Mouse (Mus musculus): ENCODE data around the gene P2rx1. TPM values are rescaled to one million over a fixed set of nuclear protein-coding genes. Genes with fewer than 3 reads are reported as not detected.

The P2rx1 gene
- polyA plus RNA-seq, 1 experiment from 2014 or later = 8.7 TPM

DNA sequence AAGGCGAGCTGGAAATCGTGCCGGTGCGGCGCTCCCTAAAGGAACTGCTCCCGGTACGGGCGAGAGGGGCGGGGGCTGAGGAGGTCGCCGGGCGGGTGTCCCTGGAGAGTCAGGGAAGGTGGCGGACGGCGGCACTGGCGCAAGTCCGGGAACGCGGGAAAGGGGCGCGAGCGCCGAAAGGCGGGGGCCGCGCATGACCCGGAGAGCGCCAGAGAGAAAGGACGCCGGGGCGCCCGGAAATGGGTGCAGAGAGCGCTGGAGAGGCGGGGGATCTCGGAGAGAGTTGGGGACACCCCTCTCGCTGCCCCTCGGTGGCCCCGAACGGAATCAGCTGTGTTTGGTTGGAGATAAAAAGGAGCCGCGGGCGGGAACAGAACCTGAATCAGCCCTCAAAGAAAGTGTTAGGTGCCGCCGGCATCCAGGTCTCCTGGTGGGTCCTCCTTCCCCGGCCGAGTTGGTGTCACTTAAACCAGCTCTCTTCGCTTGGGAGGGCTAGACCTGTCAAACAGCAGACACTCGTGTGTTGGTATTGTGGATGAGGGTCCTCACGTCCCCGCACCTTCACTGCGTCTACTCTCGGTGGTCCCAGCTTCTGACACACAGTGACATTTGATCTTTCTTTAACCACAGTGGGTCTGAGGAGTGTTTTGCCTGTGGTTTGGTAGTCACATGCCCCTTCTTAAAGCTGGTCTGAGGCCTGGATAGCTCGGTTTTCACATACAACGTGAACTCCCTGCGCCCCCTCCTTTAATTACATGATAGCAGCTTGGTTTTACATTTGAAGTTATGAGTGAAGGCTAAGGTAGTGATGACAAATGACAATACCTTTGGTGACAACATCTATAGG is 49.4 kb downstream of the P2rx1 start:
- peak overlapping the region; percentile 80 for H3K4me2 ChIP-seq
- ATAC-seq (ENCODE audit: low read depth) (peak; percentile 69), DNase-seq (peak; percentile 69)
- peak overlapping the region; percentile 83 for H3K27ac ChIP-seq
- 2% methylated on average over 55 of the region's 55 CpGs for WGBS (ENCODE audit: insufficient replicate concordance)
- no peaks in the 10 kb centered on the region for H3K27me3 ChIP-seq
- H3K9me3 ChIP-seq (replicated peaks) = no peaks in the 10 kb centered on the region
- H3K4me1 ChIP-seq (replicated peaks) = peaks cover 24% of the 10 kb centered on the region
- peak overlapping the region; percentile 92 for H3K4me3 ChIP-seq (replicated peaks)
- H3K9ac ChIP-seq = peak overlapping the region; percentile 97
- H3K36me3 ChIP-seq = peaks cover 34% of the 10 kb centered on the region

DNA sequence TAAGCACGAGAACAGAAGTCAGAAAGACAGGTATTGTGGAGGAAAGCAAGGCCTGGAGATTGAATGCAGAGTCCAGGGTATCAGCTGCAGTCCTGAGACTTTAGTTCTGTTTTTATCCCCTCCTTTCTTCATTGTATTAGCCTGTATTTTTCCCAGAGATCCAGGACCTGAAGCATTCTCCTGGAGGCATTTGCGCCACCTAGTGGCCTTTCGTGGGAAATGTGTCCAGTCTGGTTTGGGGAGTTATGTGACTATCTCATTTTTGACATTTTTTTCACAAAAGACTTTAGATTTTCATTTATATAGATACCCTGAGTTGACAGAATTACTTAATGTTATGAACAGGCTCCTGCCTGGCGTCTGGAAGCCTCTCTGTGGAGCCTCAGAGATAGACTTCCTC is 50.4 kb downstream of the P2rx1 start:
- peaks cover 24% of the 10 kb centered on the region for H3K4me1 ChIP-seq (replicated peaks)
- no peak for ATAC-seq (ENCODE audit: low read depth)
- peak overlapping the region; percentile 92 for H3K4me3 ChIP-seq (replicated peaks)
- DNase-seq = peak; percentile 59
- H3K4me2 ChIP-seq = peak overlapping the region; percentile 80
- H3K27ac ChIP-seq = peak overlapping the region; percentile 83
- WGBS (ENCODE audit: insufficient replicate concordance) = 5% methylated on average over 4 of the region's 4 CpGs
- peaks cover 45% of the 10 kb centered on the region for H3K36me3 ChIP-seq
- H3K27me3 ChIP-seq = no peaks in the 10 kb centered on the region
- H3K9me3 ChIP-seq (replicated peaks) = no peaks in the 10 kb centered on the region
- peak overlapping the region; percentile 97 for H3K9ac ChIP-seq

- Histone ChIP-seq H3K9ac (no peak overlapping the region), H3K36me3 (peaks cover 78% of the 10 kb centered on the region), H3K27me3 (no peaks in the 10 kb centered on the region), H3K27ac (no peak overlapping the region), H3K9me3 (replicated peaks) (no peaks in the 10 kb centered on the region), H3K4me3 (replicated peaks) (no peak overlapping the region), H3K4me1 (replicated peaks) (peaks cover 41% of the 10 kb centered on the region), H3K4me2 (no peak overlapping the region)
- no peak for ATAC-seq (ENCODE audit: low read depth)
- 33% methylated on average over 1 of the region's 1 CpGs for WGBS (ENCODE audit: insufficient replicate concordance)
- DNase-seq = no peak
Measured at GRCm38 (mm10) chr11:73052795-73053194, 53.9 kb downstream of the P2rx1 start.

DNA sequence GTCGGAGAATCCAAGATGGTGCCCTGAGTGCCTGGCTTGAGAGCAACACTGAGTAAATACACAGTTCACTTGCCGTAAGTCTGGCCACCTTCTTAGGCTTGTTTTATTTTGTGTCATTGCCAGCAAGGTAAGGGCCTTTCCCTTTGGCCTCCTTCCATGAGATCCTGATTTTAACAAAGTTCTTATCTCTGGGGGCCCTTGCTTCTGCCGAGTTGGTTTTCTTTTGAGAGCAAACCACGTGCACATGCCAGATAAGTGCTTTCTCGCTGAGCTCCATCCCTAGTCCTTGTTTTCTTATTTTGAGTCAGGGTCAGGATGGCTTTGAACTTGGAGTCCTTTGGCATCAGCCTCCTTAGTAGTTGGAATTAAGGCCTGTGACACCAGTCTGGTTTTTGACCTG is 58.8 kb downstream of the P2rx1 start:
- no peak overlapping the region for H3K27ac ChIP-seq
- H3K27me3 ChIP-seq = no peaks in the 10 kb centered on the region
- peaks cover 77% of the 10 kb centered on the region for H3K36me3 ChIP-seq
- no peak overlapping the region for H3K4me3 ChIP-seq (replicated peaks)
- 41% methylated on average over 5 of the region's 5 CpGs for whole genome bisulfite sequencing (ENCODE audit: insufficient replicate concordance)
- 0 out of 2 replicates have a peak, but pooled peaks have one; percentile 48 for ATAC-seq (ENCODE audit: low read depth)
- H3K9me3 ChIP-seq (replicated peaks) = no peaks in the 10 kb centered on the region
- H3K9ac ChIP-seq = no peak overlapping the region
- H3K4me1 ChIP-seq (replicated peaks) = peaks cover 32% of the 10 kb centered on the region
- DNase-seq = peak; percentile 18
- peak overlapping the region; percentile 25 for H3K4me2 ChIP-seq

- H3K4me2 ChIP-seq = no peak overlapping the region
- DNase-seq (no peak), ATAC-seq (ENCODE audit: low read depth) (no peak)
- peaks cover 66% of the 10 kb centered on the region for H3K36me3 ChIP-seq
- H3K9me3 ChIP-seq (replicated peaks) = no peaks in the 10 kb centered on the region
- H3K4me3 ChIP-seq (replicated peaks) = no peak overlapping the region
- H3K27me3 ChIP-seq = no peaks in the 10 kb centered on the region
- no peak overlapping the region for H3K27ac ChIP-seq
- 87% methylated on average over 3 of the region's 3 CpGs for WGBS (ENCODE audit: insufficient replicate concordance)
- H3K4me1 ChIP-seq (replicated peaks) = peaks cover 31% of the 10 kb centered on the region
- H3K9ac ChIP-seq = no peak overlapping the region
Measured at GRCm38 (mm10) chr11:73059630-73060029, 60.7 kb downstream of the P2rx1 start.

- Histone ChIP-seq H3K9me3 (replicated peaks) (no peaks in the 10 kb centered on the region), H3K4me3 (replicated peaks) (no peak overlapping the region), H3K36me3 (peaks cover 59% of the 10 kb centered on the region), H3K4me1 (replicated peaks) (peaks cover 23% of the 10 kb centered on the region), H3K4me2 (no peak overlapping the region), H3K27me3 (no peaks in the 10 kb centered on the region), H3K9ac (no peak overlapping the region), H3K27ac (no peak overlapping the region)
- ATAC-seq (ENCODE audit: low read depth) (no peak), DNase-seq (no peak)
- 89% methylated on average over 3 of the region's 3 CpGs for WGBS (ENCODE audit: insufficient replicate concordance)
Measured at GRCm38 (mm10) chr11:73061413-73061812, 62.5 kb downstream of the P2rx1 start.

Small RNAs within 50 kb of the gene (microRNA-seq; reads per million reads assigned to microRNA genes)
- not detected for gene Gm44467

Other genes starting within 250 kb of the P2rx1 start
- gene Cyb5d2, start 203.0 kb upstream of the P2rx1 start, polyA plus RNA-seq (2015; fragmentation: Nextera tagmentation; extraction: Ambion mirVana) = 4.1 and 4.8 TPM in 2 replicates
- gene Zzef1, start 202.9 kb upstream of the P2rx1 start, polyA plus RNA-seq (2015; fragmentation: Nextera tagmentation; extraction: Ambion mirVana) = 3.8 and 4.2 TPM in 2 replicates
- gene Atp2a3, start 37.9 kb upstream of the P2rx1 start, polyA plus RNA-seq (2015; fragmentation: Nextera tagmentation; extraction: Ambion mirVana) = 8.2 and 11.1 TPM in 2 replicates
- gene Camkk1, start 19.9 kb downstream of the P2rx1 start, polyA plus RNA-seq (2015; fragmentation: Nextera tagmentation; extraction: Ambion mirVana) = 0.79 and 0.90 TPM in 2 replicates
- gene Ncbp3, start 48.7 kb downstream of the P2rx1 start, polyA plus RNA-seq (2015; fragmentation: Nextera tagmentation; extraction: Ambion mirVana) = 5.7 and 6.2 TPM in 2 replicates
- gene Itgae, start 91.5 kb downstream of the P2rx1 start, polyA plus RNA-seq (2015; fragmentation: Nextera tagmentation; extraction: Ambion mirVana) = 0.12 TPM in 2 replicates
- 13.8 and 15.6 TPM in 2 replicates for gene Haspin, start 139.2 kb downstream of the P2rx1 start, polyA plus RNA-seq (2015; fragmentation: Nextera tagmentation; extraction: Ambion mirVana)
- gene P2rx5, start 161.3 kb downstream of the P2rx1 start, polyA plus RNA-seq (2015; fragmentation: Nextera tagmentation; extraction: Ambion mirVana) = 0.19 and 0.20 TPM in 2 replicates
- gene Emc6, start 177.9 kb downstream of the P2rx1 start, polyA plus RNA-seq (2015; fragmentation: Nextera tagmentation; extraction: Ambion mirVana) = 97.4 and 98.5 TPM in 2 replicates
- 32.1 and 34.8 TPM in 2 replicates for gene Tax1bp3, start 178.0 kb downstream of the P2rx1 start, polyA plus RNA-seq (2015; fragmentation: Nextera tagmentation; extraction: Ambion mirVana)
- gene Ctns, start 199.9 kb downstream of the P2rx1 start, polyA plus RNA-seq (2015; fragmentation: Nextera tagmentation; extraction: Ambion mirVana) = 6.2 and 7.6 TPM in 2 replicates
- 2.2 TPM in 2 replicates for gene Shpk, start 200.4 kb downstream of the P2rx1 start, polyA plus RNA-seq (2015; fragmentation: Nextera tagmentation; extraction: Ambion mirVana)
- not detected in 2 replicates for gene Trpv1, start 235.2 kb downstream of the P2rx1 start, polyA plus RNA-seq (2015; fragmentation: Nextera tagmentation; extraction: Ambion mirVana)

Data from liver, embryonic 13.5 days (tissue).